Mouse (Mus musculus): ENCODE data around the gene Olfr1513. TPM values are rescaled to one million over a fixed set of nuclear protein-coding genes. Genes with fewer than 3 reads are reported as not detected.
"Not testable (repeated sequence)": the region's sequence is repeated elsewhere in the genome, so short reads cannot be mapped to it uniquely, and the experiment has no call there.

Gene Olfr1513
- polyA plus RNA-seq, 1 experiment from 2014 or later, result not detected

DNA sequence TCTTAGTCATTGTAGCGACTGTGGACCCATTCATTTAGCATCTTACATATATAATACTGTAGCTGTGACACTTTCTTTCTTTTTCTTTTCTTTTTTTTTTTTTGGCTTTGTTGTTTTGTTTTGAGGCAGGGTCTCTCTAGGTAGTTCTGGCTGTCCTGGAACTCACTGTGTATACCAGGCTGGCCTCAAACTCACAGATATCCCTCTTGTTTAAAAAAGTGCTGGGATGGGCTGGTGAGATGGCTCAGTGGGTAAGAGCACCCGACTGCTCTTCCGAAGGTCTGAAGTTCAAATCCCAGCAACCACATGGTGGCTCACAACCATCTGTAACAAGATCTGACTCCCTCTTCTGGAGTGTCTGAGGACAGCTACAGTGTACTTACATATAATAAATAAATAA, 52.7 kb downstream of the Olfr1513 start:
- peak overlapping the region; percentile 71 for H3K4me2 ChIP-seq
- not testable (repeated sequence) for H3K27ac ChIP-seq; H3K27me3 ChIP-seq (replicated peaks); H3K9ac ChIP-seq; H3K9me3 ChIP-seq (replicated peaks); ATAC-seq
- peak overlapping the region; percentile 79 for H3K4me3 ChIP-seq
- H3K4me1 ChIP-seq, result peaks cover 39% of the 10 kb centered on the region
- 86% methylated on average over 3 of the region's 3 CpGs for WGBS (ENCODE audit: insufficient replicate concordance)
- H3K36me3 ChIP-seq, result peaks cover 20% of the 10 kb centered on the region

Other genes with a start within 250 kb of the Olfr1513 start
- 58.2 and 62.1 TPM in 2 replicates for gene Rpgrip1, start 245.7 kb downstream of the Olfr1513 start, polyA plus RNA-seq (2016; fragmentation: Nextera tagmentation; extraction: Ambion mirVana)
- 53.7 TPM in 2 replicates for gene Supt16, start 159.0 kb downstream of the Olfr1513 start, polyA plus RNA-seq (2016; fragmentation: Nextera tagmentation; extraction: Ambion mirVana)
- 20.8 and 20.9 TPM in 2 replicates for gene Chd8, start 98.6 kb downstream of the Olfr1513 start, polyA plus RNA-seq (2016; fragmentation: Nextera tagmentation; extraction: Ambion mirVana)
- gene Tox4, start 77.3 kb downstream of the Olfr1513 start, polyA plus RNA-seq (2016; fragmentation: Nextera tagmentation; extraction: Ambion mirVana), result 26.5 and 26.7 TPM in 2 replicates
- 4.6 TPM in 2 replicates for gene Rab2b, start 76.9 kb downstream of the Olfr1513 start, polyA plus RNA-seq (2016; fragmentation: Nextera tagmentation; extraction: Ambion mirVana)
- 26.8 and 28.6 TPM in 2 replicates for gene Mettl3, start 51.3 kb downstream of the Olfr1513 start, polyA plus RNA-seq (2016; fragmentation: Nextera tagmentation; extraction: Ambion mirVana)
- gene Sall2, start 27.6 kb downstream of the Olfr1513 start, polyA plus RNA-seq (2016; fragmentation: Nextera tagmentation; extraction: Ambion mirVana), result 3.0 and 3.8 TPM in 2 replicates
- gene Olfr1512, start 22.8 kb upstream of the Olfr1513 start, polyA plus RNA-seq (2016; fragmentation: Nextera tagmentation; extraction: Ambion mirVana), result not detected in 2 replicates
- not detected in 2 replicates for gene Olfr1511, start 41.0 kb upstream of the Olfr1513 start, polyA plus RNA-seq (2016; fragmentation: Nextera tagmentation; extraction: Ambion mirVana)
- not detected in 2 replicates for gene Olfr1510, start 58.0 kb upstream of the Olfr1513 start, polyA plus RNA-seq (2016; fragmentation: Nextera tagmentation; extraction: Ambion mirVana)
- not detected in 2 replicates for gene Olfr1509, start 86.6 kb upstream of the Olfr1513 start, polyA plus RNA-seq (2016; fragmentation: Nextera tagmentation; extraction: Ambion mirVana)
- not detected in 2 replicates for gene Olfr1508, start 111.1 kb upstream of the Olfr1513 start, polyA plus RNA-seq (2016; fragmentation: Nextera tagmentation; extraction: Ambion mirVana)
- gene Olfr1507, start 139.3 kb upstream of the Olfr1513 start, polyA plus RNA-seq (2016; fragmentation: Nextera tagmentation; extraction: Ambion mirVana), result not detected in 2 replicates